Mouse (Mus musculus) urinary bladder, adult 18-20 months (tissue): ENCODE data around the gene Capn12.
A peak's percentile ranks its signal among the peaks of the same experiment; 100 is the strongest.

ENCODE experiments used
- DNase-seq, 2 experiments: peaks; one replicate each; pipeline ENCODE4 v3.0.0; 2022; ENCODE audit warnings: low spot score in 2 of 2, mixed read lengths in 2 of 2

The Capn12 gene

DNA sequence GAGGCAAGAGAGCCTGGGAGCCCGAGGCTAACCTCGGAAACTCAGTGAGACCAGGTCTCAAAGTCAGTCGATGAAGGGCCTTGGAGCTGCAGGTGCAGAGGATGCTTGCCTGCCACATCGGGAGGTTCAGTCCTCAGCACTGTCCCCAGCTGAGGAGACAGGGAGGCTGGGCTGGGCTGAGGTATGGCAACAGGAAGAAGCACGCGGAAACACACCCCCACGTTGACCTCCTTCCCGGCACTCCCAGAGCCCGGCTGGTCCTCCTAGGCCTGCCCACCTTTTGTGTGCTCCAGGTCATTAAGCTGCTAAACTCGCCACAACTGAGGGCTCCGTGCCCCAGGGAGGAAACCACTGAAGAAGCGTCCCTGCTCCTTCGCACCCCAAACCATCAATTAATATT is at the start of gene Capn12:
Gene Capn12 (plus strand): TSS at position 224 of the 400 bp plus-strand sequence.
- DNase-seq: no peak

DNA sequence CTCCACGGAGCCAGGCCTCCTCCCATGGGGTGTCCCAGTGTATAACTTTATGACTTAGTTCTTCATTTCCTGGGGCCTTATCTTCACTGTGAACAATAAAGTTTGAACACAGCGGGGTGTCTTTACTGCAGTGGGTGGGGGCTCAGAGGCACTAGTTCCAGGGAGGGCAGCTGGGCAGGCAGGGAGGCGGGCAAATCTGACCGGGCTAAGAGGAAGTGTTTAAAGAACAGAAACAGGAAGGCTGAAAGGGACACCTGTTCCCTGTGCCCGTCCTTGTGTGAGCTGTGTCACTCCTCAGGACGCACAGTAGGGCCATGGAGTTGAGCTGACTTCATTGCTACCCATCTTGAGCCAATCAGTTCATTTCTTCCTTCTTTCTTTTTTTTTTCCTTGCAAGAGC is 49.1 kb upstream of the Capn12 start:
- no peak for DNase-seq

DNA sequence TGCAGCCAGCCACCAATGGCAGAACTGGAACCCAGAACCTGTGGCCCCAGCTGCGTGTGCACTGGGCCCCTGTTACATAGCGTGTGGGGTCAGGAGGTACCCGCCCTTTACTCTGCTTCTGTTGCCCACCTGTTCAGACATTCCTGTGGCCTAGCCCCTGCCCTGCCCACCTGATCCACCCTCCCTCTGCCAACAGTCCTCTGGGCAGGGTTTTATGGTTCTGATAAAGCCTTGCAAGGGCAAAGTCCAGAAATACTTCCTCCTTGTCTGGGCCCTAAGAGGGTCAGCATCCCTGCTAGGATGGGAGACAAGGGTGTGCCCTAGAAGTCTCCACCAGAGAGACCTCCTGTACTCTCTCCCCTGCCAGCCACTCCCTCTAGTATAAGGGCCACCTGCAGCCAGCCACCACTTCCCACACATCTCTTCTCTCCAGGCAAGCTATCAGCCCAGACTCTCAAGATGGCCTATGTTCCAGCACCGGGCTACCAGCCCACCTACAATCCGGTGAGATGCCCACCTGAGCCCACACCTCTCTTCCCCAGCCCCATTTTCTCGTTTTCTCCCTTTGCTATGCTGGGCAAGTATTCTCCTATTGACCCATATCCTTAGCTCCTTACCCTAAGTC is 47.4 kb upstream of the Capn12 start, which contains the start of gene Lgals4:
Gene Lgals4 (plus strand): TSS at position 132 of the 625 bp plus-strand sequence.
- no peak for DNase-seq

DNA sequence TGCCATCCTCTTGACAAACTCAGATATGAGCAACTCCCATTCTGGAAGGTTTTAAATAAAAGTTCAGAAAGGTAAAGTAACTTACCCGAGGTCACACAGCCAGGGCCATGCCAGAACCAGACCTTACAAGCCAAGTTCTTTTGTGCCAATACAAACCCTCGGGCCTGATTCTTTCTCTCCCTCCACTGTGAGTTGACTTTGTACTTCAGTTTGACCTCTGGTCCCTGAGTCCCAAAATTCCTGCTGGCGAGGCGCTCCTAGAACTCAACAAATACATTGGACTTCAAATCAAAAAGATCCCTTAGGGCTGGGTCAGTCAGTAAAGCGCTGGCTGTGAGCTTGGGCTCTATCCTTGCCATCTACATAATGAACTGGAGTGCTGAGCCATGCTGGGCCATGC is 44.3 kb upstream of the Capn12 start:
- DNase-seq: no peak

DNA sequence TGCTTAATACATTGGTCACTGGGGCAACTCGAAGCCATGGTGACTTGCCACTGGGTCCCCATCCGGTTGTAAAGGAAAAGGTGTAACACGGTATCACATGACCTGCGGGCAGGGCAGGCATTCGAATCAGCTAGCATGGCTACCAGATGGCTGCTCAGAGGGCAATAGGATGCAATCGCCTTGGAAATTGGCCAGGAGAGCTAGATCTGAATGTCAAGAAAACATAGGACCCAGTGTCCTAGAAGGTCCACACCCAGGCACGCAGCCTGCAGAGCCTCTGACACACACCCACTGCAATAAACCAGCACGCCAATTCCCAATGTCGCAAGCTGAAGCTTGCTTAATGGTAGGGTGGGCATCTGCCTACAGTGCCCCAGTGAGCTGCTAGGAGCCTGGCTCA is 42.9 kb upstream of the Capn12 start:
- no peak for DNase-seq

DNA sequence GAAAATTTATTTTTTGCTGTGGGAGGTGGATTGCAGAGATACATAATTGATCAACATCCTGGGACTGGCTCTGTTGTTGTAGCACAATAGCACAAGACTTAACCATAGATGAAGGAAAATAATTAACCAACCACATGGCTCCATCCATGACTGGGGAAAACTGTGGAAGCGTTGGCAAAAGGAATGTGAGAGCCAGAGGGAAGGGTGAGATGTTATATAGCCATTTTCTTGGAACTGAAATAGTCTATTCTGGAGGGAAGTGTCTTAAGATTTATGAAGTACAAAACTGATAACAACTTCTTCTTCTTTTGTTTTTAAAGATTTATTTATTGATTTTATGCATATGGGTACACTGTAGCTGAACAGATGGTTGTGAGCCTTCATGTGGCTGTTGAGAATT is 33.9 kb upstream of the Capn12 start:
- no peak for DNase-seq

DNA sequence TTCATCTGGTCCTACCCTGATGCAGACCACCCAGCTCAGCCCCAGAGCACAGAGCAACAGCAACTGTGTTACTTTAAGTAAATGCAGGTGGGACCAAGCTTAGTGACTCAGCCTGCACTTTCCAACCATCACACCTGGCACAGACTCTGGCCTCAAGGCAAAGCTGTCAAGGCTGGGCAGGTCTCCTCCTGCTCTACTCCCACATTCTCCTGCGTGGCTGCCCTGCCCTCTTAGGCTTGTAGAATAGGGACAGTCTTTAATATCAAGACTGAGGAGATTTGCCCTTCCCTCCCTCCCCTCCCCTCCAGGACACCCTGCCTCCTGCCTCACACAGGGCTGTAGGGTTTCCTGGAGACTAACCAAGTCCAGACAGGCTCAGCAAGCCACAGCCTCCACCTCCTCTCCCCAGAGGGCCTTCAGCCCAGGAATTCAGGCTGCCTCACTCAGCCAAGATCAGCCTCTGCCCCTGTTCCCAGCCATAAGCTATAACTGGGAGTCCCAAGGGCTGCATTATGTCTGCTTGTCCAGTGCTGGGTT is 31.5 kb upstream of the Capn12 start:
- peak in 1 of 2 experiments; percentile 66 for DNase-seq

DNA sequence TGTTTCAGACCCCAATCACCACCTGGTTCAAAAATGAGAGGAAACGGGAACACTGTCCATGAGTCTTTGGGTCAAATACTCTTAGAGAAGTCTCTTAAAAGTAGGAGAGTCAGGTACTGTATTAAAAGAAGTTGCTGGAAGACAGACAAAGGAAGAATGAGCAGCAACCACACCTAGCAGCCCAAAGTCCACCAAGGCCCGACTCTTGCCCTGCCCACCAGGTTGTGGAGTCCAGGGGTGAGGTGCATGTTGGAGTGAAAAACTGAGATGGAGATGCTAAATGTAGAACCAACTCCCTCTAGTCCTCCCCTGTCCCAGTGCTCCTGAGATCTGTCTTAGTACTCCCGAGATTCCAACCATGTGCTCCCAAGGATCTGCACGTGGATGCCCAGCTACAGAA is 30.6 kb upstream of the Capn12 start:
- no peak for DNase-seq

DNA sequence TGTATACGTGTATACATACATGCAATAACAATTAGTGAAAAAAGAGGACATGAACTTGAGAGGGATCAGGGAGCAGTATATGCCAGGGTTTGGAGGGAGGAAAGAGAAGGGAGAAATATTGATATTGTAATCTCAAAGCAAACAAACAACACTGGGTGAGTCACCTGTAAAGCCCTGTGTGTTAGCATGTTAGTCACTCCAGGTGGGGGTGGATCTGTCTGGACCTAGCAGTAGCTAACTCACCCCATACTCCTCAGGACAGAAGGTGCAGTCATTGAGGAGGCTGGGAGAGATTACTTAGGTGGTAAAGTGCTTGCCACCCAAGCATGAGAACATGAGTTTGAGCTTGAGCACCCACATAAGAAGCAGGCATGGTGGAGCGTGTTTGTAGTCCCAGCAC is 21.3 kb upstream of the Capn12 start:
- no peak for DNase-seq

DNA sequence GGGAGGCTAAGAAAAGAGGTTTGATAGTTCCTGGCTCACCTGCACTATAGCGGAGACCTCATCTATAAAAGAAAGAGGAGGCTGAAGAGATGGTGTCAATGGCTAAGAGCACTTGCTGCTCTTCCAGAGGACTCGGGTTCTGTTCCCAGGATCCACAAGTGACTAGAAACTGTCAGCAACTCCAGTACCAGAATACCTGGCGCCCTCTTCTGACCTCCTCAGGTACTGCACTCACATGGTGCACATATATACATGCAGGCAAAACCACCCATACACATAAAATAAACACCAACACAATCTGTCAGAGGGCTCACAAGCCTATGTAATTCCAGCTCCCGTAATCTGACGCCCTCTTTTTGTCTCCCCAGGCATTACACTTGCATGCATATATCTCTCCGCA is 20.3 kb upstream of the Capn12 start:
- DNase-seq: no peak

DNA sequence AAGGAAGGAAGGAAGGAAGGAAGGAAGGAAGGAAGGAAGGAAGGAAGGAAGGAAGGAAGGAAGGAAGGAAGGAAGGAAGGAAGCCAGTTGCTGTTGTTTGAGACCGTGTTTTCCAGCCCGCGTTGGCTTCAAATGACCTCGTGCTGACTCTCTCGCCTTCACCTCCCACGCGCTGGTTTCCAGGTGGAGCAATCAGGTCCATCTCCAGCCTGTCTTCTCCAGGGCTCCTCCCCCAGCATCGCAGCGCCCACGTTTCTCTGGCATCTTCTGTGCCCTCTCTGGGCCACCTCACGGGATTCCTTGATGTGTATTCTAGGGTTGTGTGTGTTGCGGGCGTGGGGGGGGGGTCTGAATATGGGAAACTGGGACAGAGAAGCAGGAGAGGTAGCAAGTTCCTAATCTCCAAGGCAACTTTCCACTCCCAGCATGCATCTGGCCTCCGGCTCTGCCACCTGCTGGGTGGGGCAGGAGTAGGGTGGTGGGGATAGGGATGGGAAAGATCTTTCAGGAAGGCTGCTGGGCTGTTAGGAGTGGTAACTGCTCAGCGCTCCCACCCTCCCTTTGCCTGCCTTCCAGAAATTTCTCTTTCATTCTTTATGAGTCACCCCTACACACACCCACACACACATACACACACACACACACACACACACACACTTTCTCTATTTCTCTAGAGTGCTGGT is 18.3 kb upstream of the Capn12 start:
- DNase-seq: no peak

DNA sequence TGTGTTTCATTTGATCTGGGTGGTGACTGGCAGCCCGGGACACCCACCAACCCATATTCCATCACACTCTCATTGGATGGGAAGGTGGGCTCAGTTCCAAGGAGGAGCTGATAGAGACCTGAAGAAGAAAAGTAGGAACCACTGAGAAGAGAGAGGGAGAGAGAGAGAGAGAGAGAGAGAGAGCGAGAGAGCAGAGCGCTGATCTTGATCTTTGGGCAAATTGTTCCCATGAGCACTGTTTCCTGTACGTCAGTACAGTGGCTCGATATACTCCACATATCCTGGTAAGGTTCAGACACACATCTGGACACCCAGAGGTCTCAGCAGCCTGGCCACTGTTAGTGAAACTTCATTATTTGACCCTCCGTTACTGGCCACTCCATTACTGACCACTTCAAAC is 17.7 kb upstream of the Capn12 start, which contains the start of gene Lgals7:
Gene Lgals7 (plus strand): TSS at position 314 of the 400 bp plus-strand sequence.
- DNase-seq: no peak

DNA sequence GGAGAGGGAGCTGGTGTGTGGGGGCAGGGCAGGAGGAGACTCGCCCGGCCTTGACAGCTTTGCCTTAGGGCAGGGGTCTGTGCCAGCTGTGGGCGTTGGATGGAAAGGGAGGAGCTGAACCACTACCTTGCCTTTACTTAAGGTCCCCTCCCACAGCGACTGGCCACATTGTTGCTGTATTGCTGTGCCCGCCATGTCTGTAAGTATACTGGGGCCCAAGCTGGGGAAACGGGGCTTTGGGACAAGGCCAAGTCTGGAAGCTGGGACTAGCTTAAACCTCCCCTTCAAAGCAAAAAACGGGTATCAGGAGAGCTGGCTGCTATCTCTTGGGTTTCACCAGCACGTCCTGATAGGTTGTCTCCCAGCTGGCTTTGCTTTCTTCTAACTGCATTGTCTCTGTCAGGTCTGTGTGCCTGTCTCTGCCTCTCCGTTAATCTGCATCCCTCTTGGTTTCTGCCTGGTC is 16.9 kb upstream of the Capn12 start:
- DNase-seq: no peak

DNA sequence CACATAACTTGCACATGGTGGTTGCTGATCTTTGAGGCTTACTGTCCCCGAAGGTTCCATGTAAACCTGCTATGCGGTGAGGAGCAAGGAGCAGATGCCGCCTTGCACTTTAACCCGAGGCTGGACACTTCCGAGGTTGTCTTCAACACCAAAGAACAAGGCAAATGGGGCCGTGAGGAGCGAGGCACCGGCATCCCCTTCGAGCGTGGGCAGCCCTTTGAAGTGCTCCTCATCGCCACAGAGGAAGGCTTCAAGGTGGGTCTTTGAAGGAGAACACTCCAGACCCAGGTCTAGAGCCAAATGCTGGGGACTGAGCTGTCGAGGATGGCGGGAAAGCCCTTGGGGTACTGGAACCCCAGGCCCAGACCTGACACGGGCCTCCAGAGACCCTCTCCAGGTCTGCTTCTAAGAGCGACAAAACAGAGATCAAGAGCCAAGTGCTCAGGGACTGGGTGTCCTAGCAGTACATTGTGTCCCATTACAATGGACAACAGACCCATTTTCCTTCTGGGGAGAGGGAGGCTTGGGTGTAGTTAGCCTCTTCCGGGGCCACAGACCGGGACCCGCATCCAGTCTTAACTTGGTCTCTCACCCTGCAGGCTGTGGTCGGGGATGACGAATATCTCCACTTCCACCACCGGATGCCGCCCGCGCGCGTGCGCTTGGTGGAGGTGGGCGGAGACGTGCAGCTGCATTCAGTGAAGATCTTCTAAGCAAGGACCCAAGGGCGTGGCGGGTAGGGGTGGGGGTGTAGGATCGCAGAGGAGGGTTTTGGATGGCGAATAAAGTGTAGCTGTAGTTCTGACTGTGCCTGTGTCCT is 15.5 kb upstream of the Capn12 start:
- peak; percentile 68 to 78 for DNase-seq

DNA sequence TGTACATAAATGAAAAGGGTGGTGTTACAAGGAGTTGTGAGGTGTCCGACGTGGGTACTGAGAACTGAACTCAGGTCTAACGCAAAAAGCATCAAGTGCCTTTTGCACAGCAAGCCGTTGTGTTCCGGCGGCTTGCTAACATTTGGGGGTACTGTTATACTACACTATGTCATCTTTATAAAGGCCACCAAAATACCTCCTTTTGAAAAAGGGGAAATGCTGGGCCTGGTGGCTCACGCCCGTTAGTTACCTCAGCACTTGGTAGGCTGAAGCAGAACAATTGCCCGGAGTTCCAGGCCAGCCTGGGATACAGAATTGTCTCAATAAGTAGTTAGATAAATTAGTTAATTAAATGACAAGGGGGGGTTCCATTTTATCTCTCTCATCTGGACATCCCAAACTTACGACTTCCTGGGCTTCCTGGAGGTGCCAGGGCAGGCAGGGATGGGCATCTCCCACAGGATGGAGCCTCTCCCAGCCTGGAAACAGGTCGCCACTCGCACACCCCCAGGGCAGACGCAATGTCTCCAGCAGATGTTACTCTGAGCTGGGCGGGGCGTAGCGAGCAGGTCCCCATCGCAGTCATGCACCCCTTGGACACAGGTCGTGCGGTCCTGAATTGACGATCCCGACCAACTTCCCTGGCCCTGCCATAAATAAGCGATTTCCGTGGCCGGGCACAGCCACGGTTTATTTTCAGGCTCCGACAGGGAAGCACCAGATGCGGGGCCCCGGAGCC is 14.3 kb upstream of the Capn12 start:
- DNase-seq: no peak

DNA sequence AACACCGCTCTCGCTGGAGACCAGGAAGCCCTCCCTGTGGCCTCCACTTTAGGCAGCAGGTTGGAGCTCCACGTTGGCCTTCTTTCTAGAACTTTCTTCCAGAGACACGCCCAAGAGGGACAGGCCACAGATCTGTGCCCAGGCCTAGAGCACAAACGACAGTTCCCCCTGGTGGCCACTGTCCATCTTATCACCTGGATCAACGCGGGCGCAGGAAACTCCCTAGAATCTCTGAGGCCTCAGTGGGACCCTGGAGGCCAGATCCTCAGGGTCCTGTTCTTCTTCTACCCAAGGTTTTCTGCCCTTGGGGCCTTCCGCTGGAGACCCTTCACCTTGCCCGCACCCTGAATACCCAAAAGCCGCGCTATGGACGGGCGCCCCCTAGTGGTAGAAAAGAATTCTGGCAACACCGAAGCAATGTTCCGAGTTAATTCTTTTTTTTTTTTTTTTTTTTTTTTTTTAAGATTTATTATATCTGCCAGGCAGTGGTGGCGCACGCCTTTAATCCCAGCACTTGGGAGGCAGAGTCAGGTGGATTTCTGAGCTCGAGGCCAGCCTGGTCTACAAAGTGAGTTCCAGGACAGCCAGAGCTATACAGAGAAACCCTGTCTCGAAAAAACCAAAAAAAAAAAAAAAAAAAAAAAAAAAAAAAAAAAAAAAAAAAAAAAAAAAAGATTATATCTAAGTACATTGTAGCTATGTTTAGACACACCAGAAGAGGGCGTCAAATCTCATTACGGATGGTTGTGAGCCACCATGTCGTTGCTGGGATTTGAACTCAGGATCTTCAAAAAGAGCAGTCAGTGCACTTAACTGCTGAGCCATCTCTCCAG is 13.5 kb upstream of the Capn12 start:
- DNase-seq: peak; percentile 56 to 64

DNA sequence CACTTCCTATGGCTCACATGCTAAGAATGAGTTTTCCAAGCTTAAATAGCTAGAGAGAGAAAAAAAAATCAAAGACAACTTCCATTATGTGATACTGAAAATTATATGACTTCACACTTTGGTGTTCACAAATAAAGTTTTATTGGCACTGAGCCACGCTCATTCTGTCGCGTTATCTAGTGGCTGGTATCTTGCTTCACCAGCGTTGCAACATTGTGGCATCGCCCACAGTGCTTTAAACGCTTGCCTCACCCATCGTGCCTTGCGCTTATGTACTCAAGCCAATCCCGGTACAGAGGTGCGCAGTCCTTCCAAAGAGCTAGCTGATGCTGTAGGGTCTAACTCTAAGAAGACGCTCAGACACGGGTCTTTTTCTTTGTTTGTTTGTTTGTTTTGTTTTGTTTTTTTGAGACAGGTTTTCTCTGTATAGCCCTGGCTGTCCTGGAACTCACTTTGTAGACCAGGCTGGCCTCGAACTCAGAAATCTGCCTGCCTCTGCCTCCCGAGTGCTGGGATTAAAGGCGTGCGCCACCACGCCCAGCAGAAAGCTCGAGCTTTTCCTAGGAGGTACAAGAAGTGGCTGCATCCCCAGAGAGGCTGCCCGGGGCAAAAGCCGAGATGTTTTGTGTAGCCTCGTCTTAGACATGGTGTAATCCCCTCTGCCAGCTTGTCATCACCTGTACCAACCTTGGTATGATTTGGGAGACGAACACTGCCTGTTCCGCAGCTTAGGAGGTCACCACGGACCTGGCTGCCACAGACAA is 10.1 kb upstream of the Capn12 start:
- no peak for DNase-seq

DNA sequence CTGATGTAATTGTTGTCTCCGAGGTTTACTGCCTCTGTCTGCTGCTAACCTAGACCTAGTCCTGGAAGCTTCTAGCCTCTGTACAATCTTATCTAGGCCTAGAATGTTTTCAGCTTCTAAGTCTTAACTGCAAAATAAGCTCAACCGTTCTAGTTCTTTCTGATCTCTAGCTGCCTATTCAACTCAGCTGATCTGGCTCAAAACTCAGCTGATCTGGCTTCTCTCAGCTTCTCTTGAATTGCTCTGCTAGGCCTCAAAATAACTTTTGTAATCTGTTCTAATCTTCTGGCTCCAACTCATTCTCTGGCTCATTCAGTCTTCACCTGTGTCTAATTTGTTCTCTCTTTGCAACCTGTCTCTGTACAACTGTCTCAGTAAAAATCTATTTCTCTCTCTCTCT is 6.7 kb upstream of the Capn12 start:
- DNase-seq: no peak

DNA sequence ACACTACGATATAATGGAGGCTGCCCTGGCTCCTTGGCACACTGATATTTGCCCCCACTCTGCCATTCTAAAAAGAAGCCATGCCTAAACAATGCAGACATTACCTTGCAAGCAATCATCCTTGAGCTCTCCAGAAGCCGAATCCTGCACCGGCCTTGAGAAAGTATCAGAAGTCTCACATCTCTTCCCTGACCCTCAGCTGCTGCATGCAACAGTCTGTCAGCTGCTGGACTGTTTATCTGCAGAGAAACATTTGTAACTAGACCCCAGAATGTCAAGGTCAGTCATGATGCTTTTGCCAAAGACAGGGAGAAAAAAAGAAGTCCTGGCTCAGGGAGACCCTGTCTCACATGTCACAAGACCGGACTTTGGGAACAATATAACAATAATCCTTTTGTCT is 5.1 kb upstream of the Capn12 start:
- no peak for DNase-seq

DNA sequence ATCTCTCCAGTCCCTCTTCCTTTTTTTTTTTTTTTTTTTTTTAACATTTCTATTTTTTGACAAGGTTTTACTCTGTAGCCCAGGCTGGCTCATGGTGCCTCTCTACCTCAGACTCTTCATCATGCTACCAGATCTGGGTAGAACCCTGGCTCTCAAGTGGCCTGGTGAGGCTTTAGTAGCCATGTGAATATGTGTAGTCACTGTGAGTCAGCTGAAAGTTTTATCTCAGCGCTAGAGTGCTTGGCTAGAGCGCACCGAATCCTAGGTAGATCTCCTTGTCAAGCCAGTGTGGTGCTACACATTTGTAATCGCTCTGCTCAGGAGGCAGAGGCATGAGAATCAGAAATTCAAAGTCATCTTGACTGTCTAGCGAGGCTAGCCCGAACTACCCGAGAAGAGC is 4.1 kb upstream of the Capn12 start:
- no peak for DNase-seq
